In genomic region chr13:63452898-63453297, GRCm38 (mm10) we compare ENCODE assay signal across 13 mouse cellular contexts. TPM values are rescaled to one million over a fixed set of nuclear protein-coding genes. Genes with fewer than 3 reads are reported as not detected.
A peak's percentile ranks its signal among the peaks of the same experiment; 100 is the strongest.
DNase-seq lines count a peak whose midpoint lies in the region; ATAC-seq lines count a peak whose summit lies in the region.
"Had no signal": no experiment of that assay in that cellular context is flagged by ENCODE, and none has a peak within 500 bp of the region (broad histone marks: within the 10 kb centered on the region; RNA-seq: fewer than 3 reads in every experiment).

No protein-coding gene starts in this region.

- no peaks in the 10 kb centered on the region for H3K27me3 ChIP-seq in heart, embryonic 10.5 days (ENCODE audit: insufficient read depth, poor library complexity, severe bottlenecking)
- no peaks in the 10 kb centered on the region for H3K27me3 ChIP-seq in liver, embryonic 11.5 days (replicated peaks; ENCODE audit: control insufficient read depth, insufficient read depth, low read length)
- H3K27me3 ChIP-seq in hindbrain, embryonic 14.5 days (ENCODE audit: control insufficient read depth, insufficient read depth, low read length), result no peaks in the 10 kb centered on the region
- H3K27me3 ChIP-seq: forebrain, embryonic 15.5 days; liver, embryonic 15.5 days had no signal

- no peaks in the 10 kb centered on the region for H3K36me3 ChIP-seq in heart, embryonic 10.5 days
- H3K36me3 ChIP-seq in liver, embryonic 11.5 days (ENCODE audit: control insufficient read depth, insufficient read depth, low read length), result no peaks in the 10 kb centered on the region
- no peaks in the 10 kb centered on the region for H3K36me3 ChIP-seq in hindbrain, embryonic 14.5 days (replicated peaks; ENCODE audit: control insufficient read depth, insufficient read depth)
- H3K36me3 ChIP-seq: forebrain, embryonic 15.5 days; liver, embryonic 15.5 days had no signal

- no peak overlapping the region for H3K27ac ChIP-seq in heart, embryonic 10.5 days
- H3K27ac ChIP-seq in liver, embryonic 11.5 days (ENCODE audit: low read depth, low read length), result no peak overlapping the region
- H3K27ac ChIP-seq in hindbrain, embryonic 14.5 days, result no peak overlapping the region
- H3K27ac ChIP-seq: forebrain, embryonic 15.5 days; liver, embryonic 15.5 days had no signal

- H3K4me3 ChIP-seq in heart, embryonic 10.5 days, result no peak overlapping the region
- no peak overlapping the region for H3K4me3 ChIP-seq in liver, embryonic 11.5 days (ENCODE audit: low read depth, low read length)
- no peak overlapping the region for H3K4me3 ChIP-seq in hindbrain, embryonic 14.5 days (replicated peaks; ENCODE audit: low read length)
- H3K4me3 ChIP-seq: forebrain, embryonic 15.5 days; liver, embryonic 15.5 days had no signal

- H3K4me1 ChIP-seq in heart, embryonic 10.5 days, result no peaks in the 10 kb centered on the region
- H3K4me1 ChIP-seq in liver, embryonic 11.5 days (replicated peaks; ENCODE audit: control insufficient read depth, insufficient read depth, low read length), result no peaks in the 10 kb centered on the region
- H3K4me1 ChIP-seq in hindbrain, embryonic 14.5 days (replicated peaks; ENCODE audit: control insufficient read depth, insufficient read depth, low read length), result no peaks in the 10 kb centered on the region
- H3K4me1 ChIP-seq: forebrain, embryonic 15.5 days; liver, embryonic 15.5 days had no signal

- no peak for ATAC-seq in liver, embryonic 11.5 days (replicated peaks; ENCODE audit: low FRiP score)
- no peak for ATAC-seq in hindbrain, embryonic 14.5 days (ENCODE audit: low FRiP score)
- ATAC-seq: forebrain, embryonic 15.5 days had no signal

- H3K4me2 ChIP-seq in liver, embryonic 11.5 days, result no peak overlapping the region
- no peak overlapping the region for H3K4me2 ChIP-seq in hindbrain, embryonic 14.5 days (replicated peaks)
- H3K4me2 ChIP-seq: forebrain, embryonic 15.5 days; liver, embryonic 15.5 days had no signal

- DNase-seq in heart, adult 11 months, result peak; percentile 67
- DNase-seq in heart, embryonic 10.5 days (ENCODE audit: low spot score), result no peak
- DNase-seq in Muller cell, postnatal 12 days (ENCODE audit: inconsistent ontology term), result peak; percentile 61
- peak; percentile 20 for DNase-seq in cerebellum, adult 11-12 months
- DNase-seq in gastrocnemius, adult 18-20 months (ENCODE audit: low spot score), result peak; percentile 31
- DNase-seq in B cell, adult 2 months, result no peak
- DNase-seq in liver, embryonic 11.5 days (ENCODE audit: low spot score), result no peak
- no peak for DNase-seq in hindbrain, embryonic 14.5 days (ENCODE audit: low spot score)
- DNase-seq: heart, postnatal 14 days; kidney, postnatal 4 days; thymus, adult 18-20 months had no signal

- no peak overlapping the region for H3K9ac ChIP-seq in liver, embryonic 11.5 days (ENCODE audit: low read depth, low read length)
- no peak overlapping the region for H3K9ac ChIP-seq in hindbrain, embryonic 14.5 days
- H3K9ac ChIP-seq: forebrain, embryonic 15.5 days; liver, embryonic 15.5 days had no signal

- 75% methylated on average over 5 of the region's 5 CpGs for WGBS in heart, embryonic 10.5 days
- WGBS in liver, embryonic 11.5 days, result 80% methylated on average over 5 of the region's 5 CpGs
- WGBS in hindbrain, embryonic 14.5 days, result 82% methylated on average over 5 of the region's 5 CpGs

- H3K9me3 ChIP-seq in heart, embryonic 10.5 days, result no peaks in the 10 kb centered on the region
- H3K9me3 ChIP-seq in liver, embryonic 11.5 days (ENCODE audit: control insufficient read depth, low read length), result no peaks in the 10 kb centered on the region
- H3K9me3 ChIP-seq in hindbrain, embryonic 14.5 days (ENCODE audit: control insufficient read depth, low read length), result no peaks in the 10 kb centered on the region
- H3K9me3 ChIP-seq: forebrain, embryonic 15.5 days; liver, embryonic 15.5 days had no signal

RNA-seq across cellular contexts. Expression of gene Fancc, which starts 44.2 kb away (rescaled TPM):
- polyA plus RNA-seq in heart, embryonic 10.5 days (2016; fragmentation: Nextera tagmentation; extraction: Ambion mirVana), result 15.8 and 18.3 TPM in 2 replicates
- 1 to 10 TPM; 1.2 to 1.8 TPM for total RNA-seq in gastrocnemius, adult 18-20 months (2021)
- polyA plus RNA-seq in liver, embryonic 11.5 days (2014; fragmentation: Nextera tagmentation; extraction: Ambion mirVana), result 16.0 and 18.9 TPM in 2 replicates
- polyA plus RNA-seq in hindbrain, embryonic 14.5 days (2014; fragmentation: Nextera tagmentation; extraction: Ambion mirVana), result 15.5 and 15.9 TPM in 2 replicates

Comparison
In these comparisons a context has a peak if more than half of its experiments do, and no peak if none do; other contexts are left out.
1. DNase-seq: peak in heart, adult 11 months (single experiment), Muller cell, postnatal 12 days (single experiment), cerebellum, adult 11-12 months (single experiment) and gastrocnemius, adult 18-20 months (single experiment); none in heart, embryonic 10.5 days (single experiment), B cell, adult 2 months (0 of 2), liver, embryonic 11.5 days (single experiment) and hindbrain, embryonic 14.5 days (single experiment).